Mouse (Mus musculus) urinary bladder, postnatal 10 days (tissue): ENCODE data around the gene C1qtnf4.

ENCODE experiments used
- DNase-seq: peaks from one replicate; pipeline ENCODE4 v3.0.0; 2022; ENCODE audit warnings: low spot score

The C1qtnf4 gene

DNA sequence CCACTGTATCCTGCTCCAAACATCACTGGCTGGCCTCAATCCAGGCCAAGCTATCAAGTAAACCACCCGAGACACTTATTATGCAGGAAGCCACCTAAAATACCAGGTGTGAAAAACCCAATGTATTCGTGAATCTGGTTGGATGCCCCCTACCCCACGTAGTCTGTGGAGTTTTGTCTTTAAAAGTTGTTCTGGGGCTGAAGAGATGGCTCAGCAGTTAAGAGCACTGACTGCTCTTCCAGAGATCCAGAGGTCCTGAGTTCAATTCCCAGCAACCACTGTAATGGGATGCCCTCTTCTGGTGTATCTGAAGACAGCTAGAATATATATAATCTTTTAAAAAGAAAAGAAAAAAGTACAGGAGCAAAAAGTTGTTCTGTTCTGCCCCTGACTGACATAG, 52.7 kb downstream of the C1qtnf4 start:
- no peak for DNase-seq

DNA sequence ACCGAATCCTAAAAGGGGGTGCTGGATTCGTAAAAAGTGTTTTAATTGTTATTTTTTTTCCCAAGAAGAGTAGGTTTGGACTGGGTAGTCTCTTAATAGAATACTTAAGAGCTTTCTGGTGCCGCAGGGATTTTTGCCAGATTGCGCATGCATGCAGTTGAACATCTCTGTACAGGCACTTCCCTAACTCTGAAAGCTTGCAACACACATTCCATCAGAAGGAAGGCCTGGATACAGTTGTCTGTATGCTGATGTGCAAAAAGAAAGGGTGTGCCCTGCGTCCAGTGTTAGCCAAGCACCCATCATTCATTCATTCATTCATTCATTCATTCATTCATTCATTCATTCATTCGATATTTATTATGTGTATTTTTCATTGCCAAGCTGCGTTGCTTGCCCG, 54.1 kb downstream of the C1qtnf4 start:
- DNase-seq: no peak
